Mouse (Mus musculus) large intestine, adult 2 months (tissue): ENCODE results near the gene Mettl27. TPM values are rescaled to one million over a fixed set of nuclear protein-coding genes. Genes with fewer than 3 reads are reported as not detected.

Source experiments
- DNase-seq: peaks from one replicate; pipeline ENCODE4 v3.0.0-alpha.2; 2012; ENCODE audit warnings: low read depth, low spot score
- WGBS: fragments of 180-500 bp; shearing (Covaris S2); methylation state at CpG from one replicate; pipeline ENCODE4 v1.1.7; 2018; 5-methylcytosine and 5-hydroxymethylcytosine counted together
- polyA plus RNA-seq: library from polyadenylated mRNA; depleted of rRNA; stranded (reverse); fragments of >200 nt; gene quantifications from 2 replicates; pipeline ENCODE4 v1.2.3, GENCODE M21; 2012; rRNA removed

Mettl27 gene
- polyA plus RNA-seq, 1 experiment, result 13.6 TPM

DNA sequence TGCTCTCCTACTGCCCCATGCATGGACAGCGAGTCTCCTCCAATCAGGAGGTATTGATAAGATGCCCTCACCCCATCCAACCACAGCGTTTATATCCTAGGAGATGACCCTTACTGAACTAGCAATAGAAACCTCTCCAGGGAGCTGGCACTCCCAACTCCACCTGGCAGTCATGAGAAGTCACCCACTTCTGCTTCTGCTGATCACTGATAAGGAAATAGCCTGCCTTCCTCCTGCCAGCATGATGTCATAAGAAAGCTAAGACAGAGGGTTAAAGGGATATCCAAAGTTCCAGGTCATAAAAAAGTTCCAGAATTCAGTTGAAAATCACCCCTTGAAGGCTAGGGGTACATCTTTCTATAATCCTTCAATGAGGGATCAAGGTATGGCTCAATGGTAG, 44.0 kb downstream of the Mettl27 start:
- DNase-seq, result no peak
- 30% methylated on average over 2 of the region's 2 CpGs for WGBS

DNA sequence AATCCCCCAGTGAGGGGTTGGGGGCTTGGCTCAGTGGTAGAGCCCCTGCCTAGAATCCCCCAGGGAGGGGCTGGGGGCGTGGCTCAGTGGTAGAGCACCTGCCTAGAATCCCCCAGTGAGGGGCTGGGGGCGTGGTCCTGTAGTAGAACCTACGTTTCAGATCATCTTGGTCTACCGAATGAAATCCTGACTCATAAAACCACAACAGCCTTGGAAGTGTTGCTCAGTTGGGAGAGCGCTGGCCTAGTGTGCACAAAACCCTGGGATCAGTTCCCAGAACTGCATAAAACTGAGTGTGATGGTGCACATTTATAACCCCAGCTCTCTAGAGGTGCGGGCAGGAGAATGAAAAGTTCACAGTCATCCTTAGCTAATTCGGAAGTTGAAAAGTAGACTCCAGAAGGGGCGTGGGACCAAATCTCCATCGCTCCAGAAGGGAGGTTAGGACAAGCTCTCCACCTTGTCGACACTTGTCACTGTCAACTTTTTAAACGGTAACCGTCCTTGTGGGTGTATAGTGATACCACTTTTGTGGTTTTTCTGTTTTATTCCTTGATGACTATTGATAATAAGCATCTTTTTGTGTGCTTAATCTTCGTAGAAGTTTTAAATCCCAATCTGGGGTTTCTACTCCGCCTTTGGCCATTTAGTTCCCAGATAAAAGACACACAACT, 44.5 kb downstream of the Mettl27 start:
- no peak for DNase-seq
- WGBS, result 77% methylated on average over 14 of the region's 14 CpGs

DNA sequence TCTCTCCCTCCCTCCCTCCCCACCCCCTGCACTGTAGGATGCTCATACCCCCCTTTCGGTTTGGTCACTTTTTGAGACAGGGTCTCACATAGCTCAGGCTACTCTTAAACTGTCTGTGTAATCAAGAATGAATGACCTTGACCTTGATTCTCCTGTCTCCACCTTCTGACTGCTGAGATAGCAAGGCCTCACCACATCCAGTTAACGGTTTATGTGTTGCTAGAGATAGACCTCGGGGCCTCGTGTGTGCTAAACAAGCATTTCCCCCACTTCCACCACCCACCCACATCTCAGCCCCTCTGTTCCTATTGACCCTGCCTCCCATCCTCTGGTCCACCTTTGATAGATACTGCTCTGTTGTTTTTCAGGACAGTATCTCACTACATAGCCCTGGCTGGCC, 45.7 kb downstream of the Mettl27 start:
- no peak for DNase-seq
- 69% methylated on average over 4 of the region's 4 CpGs for WGBS

DNA sequence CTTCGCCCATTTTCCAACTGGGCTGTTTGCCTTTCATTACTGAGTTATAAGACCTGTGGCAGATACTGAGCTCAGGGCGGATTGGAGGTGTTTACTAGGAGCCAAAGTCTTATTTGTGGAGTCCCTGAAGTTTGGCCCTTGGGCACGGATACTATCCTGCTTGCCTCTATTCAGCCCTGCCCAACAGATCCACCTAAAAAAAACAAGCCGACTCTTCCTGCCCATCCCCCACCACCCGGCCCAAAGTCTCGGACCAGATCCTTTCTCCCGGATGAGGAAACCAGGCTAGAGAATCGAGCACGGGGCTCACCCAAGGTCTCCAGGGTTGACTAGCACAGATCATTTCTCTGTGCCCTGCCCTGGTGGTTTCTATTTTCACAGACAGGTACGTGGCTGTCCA, 49.0 kb downstream of the Mettl27 start:
- 20% methylated on average over 10 of the region's 10 CpGs for WGBS
- peak; percentile 89 for DNase-seq

DNA sequence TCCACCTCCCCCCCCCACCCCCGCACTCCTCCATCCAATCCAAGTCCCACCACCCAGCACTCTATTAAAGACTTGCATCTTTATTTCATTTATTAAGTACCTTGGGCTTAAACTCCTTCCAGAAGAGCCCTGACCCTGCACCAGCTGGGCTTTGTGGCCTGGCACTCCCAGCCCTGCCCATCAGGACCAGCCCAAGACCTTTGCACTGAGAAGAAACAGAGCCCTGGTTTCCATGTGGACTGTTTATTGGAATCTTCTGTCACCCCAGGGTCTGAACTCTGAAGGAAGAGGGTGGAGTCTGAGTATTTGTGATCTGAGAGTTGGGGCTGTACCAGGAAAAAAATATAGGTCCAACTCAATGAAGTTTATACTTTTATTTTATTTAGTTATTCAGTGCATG, 50.9 kb downstream of the Mettl27 start:
- WGBS, result 24% methylated on average over 1 of the region's 1 CpGs
- no peak for DNase-seq

DNA sequence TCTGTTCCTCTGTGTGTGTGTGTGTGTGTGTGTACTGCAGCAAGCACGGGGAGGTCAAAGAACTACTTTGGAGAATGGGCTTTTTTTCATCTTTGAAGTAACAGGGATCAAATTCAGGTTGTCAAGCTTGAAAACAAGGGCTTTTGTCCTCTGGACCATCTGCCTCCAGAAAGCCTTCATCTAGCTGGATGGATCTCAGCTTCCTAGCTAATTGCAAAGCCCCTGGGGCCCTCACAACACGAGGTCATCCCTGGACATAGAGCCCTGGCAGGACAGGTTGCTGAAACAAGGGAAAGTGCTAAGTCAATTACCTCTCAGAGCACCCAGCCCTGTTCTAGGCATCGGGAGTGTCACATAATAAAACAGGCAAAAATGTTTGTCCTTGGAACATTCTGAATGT, 51.6 kb downstream of the Mettl27 start:
- 25% methylated on average over 3 of the region's 3 CpGs for WGBS

DNA sequence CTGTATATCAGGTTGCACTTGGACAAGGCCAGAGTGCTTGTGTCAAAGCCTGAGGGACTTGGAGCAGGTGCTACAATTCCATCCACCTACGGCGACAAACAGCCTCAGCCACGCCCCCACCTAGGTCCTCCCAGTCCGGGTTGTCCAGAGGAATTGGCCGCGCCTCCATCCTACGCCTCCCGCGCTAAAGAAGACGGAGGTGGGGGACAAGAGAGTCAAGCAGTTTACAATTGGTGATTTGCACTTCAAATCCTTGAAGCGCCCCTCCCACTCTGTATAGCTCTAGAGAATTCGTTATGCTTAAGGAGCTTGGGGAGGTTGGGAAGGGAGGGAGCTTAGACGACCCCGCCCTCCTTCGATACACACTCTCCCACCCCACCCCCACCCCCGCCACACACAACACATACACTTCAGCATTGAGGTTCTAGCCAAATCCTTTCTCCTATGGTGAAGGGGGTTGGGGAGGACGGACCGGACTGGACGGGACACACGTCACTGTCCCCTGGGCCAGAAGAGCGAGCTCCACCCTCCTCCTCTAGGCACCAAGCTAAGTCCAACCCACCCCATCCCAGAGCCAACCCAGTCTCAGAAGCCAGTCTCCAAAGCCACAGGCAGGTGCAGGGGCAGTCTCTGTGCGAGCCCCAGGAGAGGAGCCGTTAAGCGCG, 53.6 kb downstream of the Mettl27 start, which contains the start of gene Cldn3:
Gene Cldn3, plus strand, starts transcription at position 582 of the 665 bp plus-strand sequence.
- 2% methylated on average over 25 of the region's 25 CpGs for WGBS
- DNase-seq, result peak; percentile 92

More for the DNA sequence above, 51.6 kb downstream of the Mettl27 start:
- DNase-seq, result no peak

DNA sequence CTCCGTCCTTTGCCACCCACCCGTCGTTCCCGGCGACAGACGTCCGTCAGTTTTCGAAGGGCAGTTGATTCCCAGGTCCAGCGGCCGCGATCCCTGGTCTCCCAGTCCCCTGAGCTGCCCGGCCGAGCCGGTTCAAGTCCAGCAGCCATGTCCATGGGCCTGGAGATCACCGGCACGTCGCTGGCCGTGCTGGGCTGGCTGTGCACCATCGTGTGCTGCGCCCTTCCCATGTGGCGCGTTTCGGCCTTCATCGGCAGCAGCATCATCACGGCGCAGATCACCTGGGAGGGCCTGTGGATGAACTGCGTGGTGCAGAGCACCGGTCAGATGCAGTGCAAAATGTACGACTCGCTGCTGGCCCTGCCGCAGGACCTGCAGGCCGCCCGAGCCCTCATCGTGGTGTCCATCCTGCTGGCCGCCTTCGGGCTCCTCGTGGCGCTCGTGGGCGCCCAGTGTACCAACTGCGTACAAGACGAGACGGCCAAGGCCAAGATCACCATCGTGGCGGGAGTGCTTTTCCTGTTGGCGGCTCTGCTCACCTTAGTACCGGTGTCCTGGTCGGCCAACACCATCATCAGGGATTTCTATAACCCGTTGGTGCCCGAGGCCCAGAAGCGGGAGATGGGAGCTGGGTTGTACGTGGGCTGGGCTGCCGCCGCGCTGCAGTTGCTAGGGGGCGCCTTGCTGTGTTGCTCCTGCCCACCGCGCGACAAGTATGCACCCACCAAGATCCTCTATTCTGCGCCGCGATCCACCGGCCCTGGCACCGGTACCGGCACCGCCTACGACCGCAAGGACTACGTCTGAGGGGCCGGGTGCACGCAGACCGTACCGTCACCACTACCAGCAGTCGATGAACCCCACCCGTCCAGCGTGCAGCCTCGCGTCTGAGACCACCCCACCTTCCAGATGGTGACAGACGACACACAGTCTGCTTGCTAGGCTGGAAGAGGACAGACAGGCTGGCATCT, 54.4 kb downstream of the Mettl27 start:
- no peak for DNase-seq
- WGBS, result 4% methylated on average over 79 of the region's 79 CpGs

DNA sequence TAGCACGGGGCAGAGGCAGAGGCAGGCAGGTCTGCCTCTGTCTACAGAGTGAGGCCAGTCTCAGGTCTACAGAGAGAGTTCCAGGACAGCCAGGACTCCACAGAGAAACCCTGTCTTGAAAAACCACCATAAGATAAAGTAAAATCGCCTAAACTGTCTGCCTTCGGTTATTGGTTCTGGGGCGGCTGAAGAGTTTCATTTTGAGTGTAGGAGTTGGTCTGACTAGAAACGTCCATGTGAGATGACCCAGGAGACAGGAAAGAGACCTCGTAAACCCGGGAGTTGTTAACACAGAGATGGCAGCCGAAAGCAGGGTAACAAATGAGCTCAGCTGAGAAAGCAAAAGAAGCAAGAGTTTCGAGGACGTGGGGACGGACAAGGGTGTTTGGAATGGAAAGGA, 57.0 kb downstream of the Mettl27 start:
- WGBS, result 14% methylated on average over 11 of the region's 11 CpGs

DNA sequence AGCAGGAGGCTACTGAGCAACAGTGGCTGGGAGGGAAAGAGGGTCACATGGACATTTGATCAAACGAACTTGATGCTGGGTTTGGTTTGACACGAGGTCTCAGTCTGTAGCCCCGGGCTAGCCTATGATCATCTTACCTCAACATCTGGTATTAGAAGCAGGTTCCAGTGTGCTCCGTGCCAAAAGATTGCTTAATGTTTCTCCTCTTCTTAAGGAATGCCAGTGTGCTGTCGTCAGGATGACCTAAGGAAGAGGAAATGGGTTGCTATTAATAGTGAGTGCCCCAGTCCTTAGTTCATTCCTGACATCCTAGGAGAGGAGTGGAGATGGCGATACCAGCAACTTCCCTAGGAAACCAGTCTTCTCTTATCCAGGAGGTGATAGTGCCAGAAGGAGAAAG, 57.6 kb downstream of the Mettl27 start:
- no peak for DNase-seq
- WGBS, result 17% methylated on average over 6 of the region's 6 CpGs

More for the DNA sequence above, 57.0 kb downstream of the Mettl27 start:
- DNase-seq, result no peak

Other genes with a start within 250 kb of the Mettl27 start
- 5.4 and 7.1 TPM in 2 replicates for gene Limk1, start 243.8 kb upstream of the Mettl27 start, polyA plus RNA-seq
- 25.6 and 28.5 TPM in 2 replicates for gene Eln, start 185.0 kb upstream of the Mettl27 start, polyA plus RNA-seq
- gene Tmem270, start 25.6 kb upstream of the Mettl27 start, polyA plus RNA-seq, result not detected in 2 replicates
- gene Cldn13, start 16.8 kb upstream of the Mettl27 start, polyA plus RNA-seq, result 0.27 and 0.77 TPM in 2 replicates
- gene Cldn4, start 14.6 kb downstream of the Mettl27 start, polyA plus RNA-seq, result 111 and 235 TPM in 2 replicates
- gene Cldn3, start 53.8 kb downstream of the Mettl27 start, polyA plus RNA-seq, result 796 and 924 TPM in 2 replicates
- 159 and 170 TPM in 2 replicates for gene Abhd11, start 76.8 kb downstream of the Mettl27 start, polyA plus RNA-seq
- 6.4 and 6.8 TPM in 2 replicates for gene Stx1a, start 91.1 kb downstream of the Mettl27 start, polyA plus RNA-seq
- gene Dnajc30, start 131.8 kb downstream of the Mettl27 start, polyA plus RNA-seq, result 31.4 and 38.8 TPM in 2 replicates
- gene Bud23, start 132.6 kb downstream of the Mettl27 start, polyA plus RNA-seq, result 52.2 and 65.6 TPM in 2 replicates
- gene Vps37d, start 145.9 kb downstream of the Mettl27 start, polyA plus RNA-seq, result 3.0 and 4.0 TPM in 2 replicates
- gene Mlxipl, start 157.5 kb downstream of the Mettl27 start, polyA plus RNA-seq, result 80.5 and 207 TPM in 2 replicates
- 8.9 and 11.7 TPM in 2 replicates for gene Tbl2, start 217.3 kb downstream of the Mettl27 start, polyA plus RNA-seq
- 26.3 and 28.4 TPM in 2 replicates for gene Bcl7b, start 235.9 kb downstream of the Mettl27 start, polyA plus RNA-seq